Mouse (Mus musculus) gastrocnemius, adult 8-10 months (tissue): ENCODE results near the gene Cacna1g. TPM values are rescaled to one million over a fixed set of nuclear protein-coding genes. Genes with fewer than 3 reads are reported as not detected.

Source experiments
- DNase-seq, 2 experiments: peaks; one replicate each; pipeline ENCODE4 v3.0.0; 2022; ENCODE audit warnings: low spot score in 2 of 2
- total RNA-seq, 4 experiments: library from RNA; stranded (reverse); gene quantifications; 2 replicates each; pipeline ENCODE4 v1.2.4; 2022

Gene Cacna1g
- total RNA-seq, 4 experiments from 2014 or later = 0.63 to 1.3 (median 0.86) TPM

DNA sequence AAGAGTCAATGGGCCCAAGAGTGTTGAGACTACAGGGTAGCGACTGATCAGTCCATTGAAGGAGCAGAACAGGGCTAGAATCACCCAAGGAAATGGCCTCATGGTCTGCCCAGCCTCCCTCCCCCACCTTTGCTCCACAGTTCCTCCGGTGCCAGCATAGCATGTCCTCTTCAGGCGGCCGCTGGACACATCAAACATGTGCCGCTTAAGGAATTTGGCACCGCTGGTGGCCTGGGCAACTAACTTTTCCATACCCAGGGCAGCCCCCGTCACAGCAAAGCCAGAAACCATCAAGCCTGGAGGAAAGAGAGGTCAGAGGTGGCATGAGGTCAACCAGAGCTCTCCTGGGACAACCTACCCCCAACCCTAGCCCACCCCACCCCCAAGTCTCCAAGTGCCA lies 8.0 kb upstream of the Cacna1g start:
- no peak for DNase-seq

DNA sequence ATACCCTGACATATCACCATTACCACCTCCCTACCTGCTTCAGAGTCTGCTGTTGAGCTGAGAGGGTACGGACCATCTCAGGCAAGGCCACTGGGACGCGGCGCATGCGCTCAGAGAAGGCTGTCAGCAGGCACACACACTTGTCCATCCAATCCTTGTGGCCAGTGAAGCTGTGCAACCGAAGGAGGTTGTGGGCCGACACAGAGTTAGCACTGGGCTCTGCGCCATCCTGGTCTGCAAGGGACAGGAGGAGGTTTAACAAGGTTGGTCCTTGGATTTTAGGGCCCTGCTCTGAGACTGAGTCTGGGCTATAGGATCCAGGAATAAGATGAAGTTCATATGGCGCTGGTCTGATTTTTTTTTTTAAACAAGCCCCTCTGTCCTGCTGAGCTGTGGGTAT lies 6.4 kb upstream of the Cacna1g start:
- DNase-seq = no peak

DNA sequence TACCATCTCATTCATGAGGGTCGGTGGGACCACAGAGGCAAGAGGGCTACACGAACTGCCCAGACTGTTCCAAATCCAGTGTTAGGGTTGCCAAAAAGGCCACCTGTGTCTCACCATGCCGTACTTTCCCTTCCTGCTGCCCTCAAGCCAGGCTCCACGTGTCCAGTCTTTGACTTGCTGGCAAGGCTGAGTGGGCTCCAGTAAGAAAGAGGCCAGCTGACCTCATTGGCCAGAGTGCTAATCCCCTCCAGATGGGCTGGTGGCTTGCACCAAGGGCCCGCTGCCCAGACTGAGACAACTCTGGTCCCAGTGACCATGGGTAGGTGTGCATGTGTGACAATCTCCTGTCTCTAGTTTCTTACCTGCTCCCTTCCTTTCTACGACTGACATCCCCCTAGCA lies 3.7 kb upstream of the Cacna1g start:
- no peak for DNase-seq

DNA sequence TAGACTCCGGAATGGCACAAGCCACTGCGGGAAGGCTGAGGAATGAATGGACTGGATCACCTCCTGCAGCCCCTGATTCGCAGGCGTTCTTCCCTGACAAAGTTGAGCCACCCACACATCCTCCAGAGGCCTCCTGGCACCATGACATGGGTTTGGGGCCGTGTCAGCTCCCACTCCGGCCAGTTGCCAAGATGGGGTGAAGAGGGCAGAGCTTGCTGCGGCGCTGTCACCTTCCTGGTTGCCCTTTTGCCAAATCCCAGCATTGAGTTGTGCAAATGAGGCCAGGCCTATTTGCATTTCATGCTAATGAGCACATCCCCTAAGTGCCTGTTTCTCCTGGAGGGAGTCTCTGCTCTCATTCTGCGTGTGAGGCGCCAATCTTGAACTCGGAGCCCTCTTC lies 1.7 kb upstream of the Cacna1g start:
- no peak for DNase-seq

DNA sequence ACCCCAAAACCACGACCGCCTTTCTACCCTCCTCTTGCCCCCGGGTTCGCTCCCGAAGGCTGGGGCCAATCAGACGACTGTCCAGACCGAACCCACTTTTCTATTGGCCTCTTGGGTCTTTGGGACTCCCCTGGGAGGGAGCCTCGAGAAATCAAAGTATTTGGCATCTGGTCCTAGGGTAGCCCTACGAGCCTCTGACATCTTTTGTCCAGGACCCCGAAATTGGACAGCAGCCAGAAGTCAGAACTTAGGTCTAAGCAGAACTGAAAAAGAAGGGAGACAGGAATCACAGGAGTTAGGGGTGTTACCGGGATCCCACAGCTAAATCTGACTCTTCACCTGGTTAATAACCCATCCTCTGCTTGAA lies 529 bp upstream of the Cacna1g start:
- DNase-seq = no peak

DNA sequence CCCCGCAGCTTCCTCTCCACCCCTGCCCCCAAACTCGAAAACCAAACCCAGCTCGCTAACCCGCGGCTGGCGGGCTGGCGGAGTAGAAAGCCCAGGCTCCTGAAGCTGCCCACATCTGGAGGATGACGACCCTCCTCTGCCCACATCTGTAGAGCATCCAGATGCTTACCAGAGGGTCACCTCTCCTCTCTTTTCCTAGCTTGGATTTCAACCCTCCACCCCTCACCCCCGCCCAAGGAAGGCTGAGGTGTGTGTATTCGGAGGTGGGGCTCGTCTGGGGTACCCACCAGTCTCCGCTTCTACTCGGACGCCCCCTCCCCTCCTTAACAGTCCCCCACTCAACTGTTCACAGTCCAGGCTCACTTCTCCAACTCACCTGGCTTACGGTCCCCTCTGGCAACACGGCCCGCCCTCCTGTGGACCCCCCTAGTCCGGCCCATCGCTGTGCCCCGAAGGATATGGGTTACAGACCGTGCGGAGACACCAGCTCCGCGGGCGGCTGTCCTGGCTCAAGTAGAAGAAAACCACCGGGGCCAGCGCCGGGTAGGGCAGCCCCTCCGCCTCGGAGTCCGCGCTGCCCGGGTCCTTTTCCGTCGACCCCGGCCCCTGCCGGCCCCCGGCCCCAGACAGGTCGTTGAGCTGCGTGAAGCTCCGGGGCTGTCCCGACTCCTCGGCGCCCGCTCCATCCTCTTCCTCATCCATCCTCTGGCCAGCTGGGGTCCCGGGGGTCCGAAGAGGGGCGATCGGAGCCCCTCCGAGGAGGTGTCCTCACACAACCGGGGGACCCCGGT lies 887 bp downstream of the Cacna1g start:
- no peak for DNase-seq

DNA sequence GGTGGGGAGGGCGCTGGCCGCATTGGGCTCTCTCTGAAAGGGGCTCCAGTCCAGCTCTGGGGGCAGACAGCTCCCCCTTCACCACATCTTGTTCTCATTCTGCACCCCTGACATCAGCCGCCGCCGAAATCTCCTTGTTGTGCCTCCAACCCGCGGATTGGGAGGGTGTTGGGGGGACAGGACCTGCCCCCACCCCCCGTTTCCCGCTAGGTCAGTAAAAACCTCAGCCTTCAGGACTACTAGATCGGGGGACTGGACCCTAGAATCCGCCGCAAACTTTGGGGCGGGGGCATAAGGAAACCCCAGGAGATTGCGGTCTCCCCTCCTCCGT lies 1.4 kb downstream of the Cacna1g start:
- DNase-seq = no peak

DNA sequence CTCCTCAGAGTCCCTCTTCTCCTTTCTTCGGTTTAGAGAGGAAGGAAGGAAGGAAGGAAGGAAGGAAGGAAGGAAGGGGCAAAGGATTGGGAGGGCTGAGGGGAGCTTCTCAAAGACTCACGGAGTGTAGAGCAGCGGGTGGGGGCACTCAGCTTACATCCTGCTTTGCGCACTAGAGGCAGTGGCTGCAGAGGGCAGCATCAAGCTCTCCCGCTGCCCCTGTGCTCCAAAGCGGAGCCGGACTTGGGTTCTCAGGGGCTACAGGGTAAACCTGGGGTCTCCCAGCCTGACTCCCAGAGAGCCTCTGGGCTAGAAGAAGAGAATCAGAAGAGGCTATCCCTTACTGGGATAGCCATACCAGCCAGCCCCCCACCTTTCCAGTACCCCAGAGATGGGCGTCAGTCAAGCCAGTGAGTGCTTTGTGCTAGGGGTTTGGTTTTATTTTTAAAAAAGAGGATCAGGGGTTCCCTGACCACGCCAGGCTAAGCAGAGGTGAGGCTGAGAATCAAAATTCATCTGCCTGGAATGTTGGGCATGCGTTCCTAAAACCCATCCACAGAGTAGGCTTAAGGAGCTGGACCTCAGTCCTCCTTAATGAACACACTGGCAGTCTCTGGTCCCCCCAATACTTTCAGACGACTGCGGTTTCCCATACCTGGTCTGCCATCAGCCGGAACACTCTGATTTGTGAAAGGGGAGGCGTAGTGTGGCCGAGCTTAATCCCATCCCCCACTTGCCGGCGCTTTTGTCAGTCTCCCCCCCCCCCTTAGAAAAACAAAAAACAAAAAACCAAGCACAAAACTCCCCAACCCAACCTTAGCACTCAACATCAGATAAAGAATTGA lies 2.0 kb downstream of the Cacna1g start:
- no peak for DNase-seq

DNA sequence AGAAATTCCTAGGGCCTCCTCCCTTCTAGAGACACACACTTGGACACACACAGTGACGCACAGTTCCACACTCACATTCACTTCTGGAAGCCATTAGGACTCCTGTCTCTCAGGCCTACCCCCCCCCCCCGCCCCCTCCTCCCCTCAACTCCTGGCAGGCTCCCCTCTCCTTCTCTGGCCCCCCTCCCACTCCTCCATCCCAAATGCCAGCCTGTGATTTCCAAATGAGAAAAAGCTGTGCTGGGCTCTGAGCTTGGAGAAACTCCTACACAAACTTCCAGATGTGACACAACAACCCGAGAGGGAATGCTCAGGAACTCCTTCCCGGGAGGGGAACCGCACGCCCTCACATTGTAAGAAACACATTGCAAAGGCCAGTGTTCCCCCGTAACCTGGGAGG lies 3.6 kb downstream of the Cacna1g start:
- DNase-seq = no peak

DNA sequence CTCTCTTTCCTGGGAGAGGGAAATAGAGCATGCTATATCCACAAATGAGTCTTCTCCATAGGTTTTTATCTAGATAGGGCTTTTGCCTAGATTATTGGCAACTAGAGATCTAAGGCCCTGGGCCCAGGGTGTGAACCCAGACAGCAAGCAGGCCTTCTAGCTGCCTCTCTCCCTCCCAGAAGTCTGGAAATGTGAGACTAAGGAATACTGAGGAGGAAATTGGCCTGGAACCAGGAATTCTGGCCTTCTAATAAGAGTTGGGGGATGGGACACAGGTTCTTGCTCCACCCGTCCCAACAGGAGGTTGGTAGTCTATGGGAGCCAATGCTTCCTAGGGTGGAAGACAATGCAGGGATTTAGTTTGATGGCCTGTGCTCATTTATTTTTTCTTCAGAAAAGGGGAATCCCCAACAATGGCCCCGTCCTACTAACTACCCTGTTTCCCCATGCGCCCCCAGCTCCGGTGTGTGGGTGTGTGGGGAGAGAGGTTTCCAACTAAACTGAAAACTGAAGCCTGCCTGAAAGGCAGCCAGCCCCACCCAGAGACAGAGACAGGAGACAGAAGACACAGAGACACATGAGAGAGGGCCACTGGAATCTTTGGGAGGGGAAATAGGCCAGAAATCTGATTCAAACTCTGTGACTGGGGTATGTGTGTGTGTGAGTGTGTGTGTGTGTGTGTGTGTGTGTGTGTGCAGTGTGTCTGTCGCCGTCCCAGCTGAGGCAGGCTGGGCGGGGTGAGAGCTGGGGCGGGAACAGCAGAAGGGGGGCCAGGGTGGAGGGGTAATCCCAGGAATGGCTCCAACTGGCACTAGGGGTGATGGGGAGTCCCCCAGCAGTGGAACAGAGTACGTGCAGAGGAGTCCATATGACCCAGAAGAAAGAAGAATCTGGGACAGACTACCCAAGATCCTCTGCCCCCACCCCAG lies 4.6 kb downstream of the Cacna1g start:
- DNase-seq = no peak

DNA sequence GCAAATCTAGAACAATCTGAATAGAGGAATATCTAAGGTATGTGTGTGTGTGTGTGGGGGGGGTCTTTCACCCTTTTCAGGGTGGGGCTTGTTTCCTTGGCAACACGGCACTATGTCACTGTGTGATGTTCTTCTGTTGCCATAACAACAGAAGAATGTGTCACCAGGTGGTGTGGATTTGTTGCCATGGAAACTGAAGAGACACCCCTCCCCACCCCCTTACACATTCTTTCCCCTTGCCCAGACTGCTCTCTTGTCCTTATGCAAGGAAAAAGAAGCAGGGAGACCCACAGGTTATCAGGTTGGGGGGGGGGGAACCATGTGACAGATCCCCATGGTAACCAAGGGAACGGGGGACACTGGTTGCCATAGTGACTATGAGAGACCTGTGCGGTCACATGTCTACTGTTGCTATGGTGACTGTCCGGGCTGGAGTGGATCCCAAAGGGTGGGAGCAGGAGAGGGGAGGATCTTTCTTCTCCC lies 5.4 kb downstream of the Cacna1g start:
- no peak for DNase-seq

DNA sequence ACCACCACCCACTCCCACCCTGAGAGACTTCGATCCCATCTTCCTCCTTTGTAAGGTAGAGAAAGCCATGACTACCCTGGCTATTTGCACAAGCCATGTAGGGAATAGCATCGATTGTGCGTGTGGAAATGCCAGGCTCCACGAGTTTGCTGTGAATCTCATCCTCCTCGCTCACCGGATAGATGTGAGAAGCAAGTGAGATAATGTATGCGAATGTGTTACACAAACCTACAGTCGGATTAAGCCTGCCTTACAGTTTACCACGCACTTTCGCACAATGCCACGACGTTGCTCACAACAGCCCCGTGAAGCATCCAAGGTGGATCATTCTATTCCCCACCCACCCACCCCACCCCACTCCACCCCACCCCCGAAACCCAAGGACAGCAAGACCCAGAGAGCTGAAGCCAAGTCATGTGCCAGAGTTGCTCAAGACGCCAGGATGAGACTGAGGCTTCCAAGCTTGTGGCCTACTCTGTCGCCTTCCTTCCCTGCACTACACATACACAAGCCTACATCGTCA lies 7.6 kb downstream of the Cacna1g start:
- no peak for DNase-seq

DNA sequence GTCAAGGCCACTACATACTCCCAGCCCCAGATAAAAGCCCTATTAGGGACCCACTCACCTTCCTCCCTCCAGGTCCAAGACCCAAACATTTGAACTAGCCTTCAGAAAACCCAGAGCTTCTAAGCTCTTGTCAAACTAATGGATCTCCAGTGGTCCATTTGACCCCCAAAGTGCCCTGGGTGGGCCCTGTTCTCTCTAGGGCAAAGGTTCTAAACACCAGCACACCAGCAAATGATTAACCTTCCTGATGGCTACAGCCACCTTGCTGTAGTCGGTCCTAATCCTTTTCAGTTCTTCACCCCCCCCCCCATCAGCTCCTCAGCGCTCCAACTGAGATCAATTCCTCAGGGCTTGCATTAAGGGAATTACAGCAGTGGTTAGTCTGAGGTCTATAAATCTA lies 9.8 kb downstream of the Cacna1g start:
- DNase-seq = no peak

DNA sequence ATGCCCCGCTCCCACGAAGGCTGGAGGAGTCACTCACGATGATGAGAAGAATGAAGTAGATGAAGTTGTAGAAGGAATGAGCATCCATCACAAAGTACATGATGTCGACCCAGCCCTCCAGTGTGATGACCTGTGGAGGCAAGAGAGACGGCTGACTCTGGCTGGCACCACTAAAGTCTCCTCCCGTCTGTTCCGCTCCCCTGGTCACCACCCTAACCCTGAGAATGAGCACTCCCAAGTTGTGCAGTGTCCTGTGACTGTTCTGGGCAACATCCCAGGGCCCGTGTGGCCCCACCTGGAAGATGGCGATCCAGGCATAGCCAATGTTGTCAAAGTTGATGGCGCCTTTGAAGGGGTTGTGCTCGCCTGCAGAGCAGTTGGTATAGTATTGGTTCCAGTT lies 12.1 kb downstream of the Cacna1g start:
- DNase-seq = no peak

DNA sequence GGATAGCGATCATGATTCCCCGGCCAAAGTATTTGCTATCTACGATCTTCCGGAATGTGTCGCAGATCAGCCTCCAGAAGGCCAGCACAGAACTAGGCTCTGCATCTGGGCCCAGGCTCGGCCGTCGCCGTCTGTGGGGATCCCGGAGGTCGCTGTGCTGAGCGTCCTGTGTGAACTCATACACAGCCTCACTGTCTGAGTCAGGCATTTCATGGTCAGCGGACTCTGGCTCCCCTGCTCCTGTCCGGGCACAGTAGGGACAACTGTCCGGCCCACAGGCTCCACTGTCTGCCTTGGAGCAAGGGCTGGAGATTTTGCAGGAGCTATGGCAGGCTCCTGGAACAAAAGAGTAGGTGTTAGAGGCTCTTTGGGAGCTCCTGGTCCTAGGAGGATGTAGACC lies 17.0 kb downstream of the Cacna1g start:
- DNase-seq = no peak

DNA sequence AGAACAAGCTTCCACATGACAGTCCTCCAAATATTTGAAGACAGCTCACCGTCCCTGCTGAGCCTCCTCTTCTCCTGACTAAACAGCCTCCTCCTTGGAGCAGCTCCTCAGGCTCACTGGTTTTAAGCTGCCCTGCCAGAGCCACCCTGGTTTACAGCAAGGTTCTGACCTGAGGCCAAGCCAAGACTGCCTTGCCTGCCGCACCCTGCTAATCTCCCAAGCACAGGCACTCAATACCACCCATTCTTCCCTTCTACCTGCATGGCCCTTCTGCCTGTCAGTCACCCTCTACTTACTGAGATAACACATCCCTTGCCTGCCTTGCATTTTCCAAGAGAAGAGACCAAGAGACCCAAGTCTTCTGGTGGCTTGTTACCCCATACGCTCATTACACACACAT lies 17.7 kb downstream of the Cacna1g start:
- no peak for DNase-seq

DNA sequence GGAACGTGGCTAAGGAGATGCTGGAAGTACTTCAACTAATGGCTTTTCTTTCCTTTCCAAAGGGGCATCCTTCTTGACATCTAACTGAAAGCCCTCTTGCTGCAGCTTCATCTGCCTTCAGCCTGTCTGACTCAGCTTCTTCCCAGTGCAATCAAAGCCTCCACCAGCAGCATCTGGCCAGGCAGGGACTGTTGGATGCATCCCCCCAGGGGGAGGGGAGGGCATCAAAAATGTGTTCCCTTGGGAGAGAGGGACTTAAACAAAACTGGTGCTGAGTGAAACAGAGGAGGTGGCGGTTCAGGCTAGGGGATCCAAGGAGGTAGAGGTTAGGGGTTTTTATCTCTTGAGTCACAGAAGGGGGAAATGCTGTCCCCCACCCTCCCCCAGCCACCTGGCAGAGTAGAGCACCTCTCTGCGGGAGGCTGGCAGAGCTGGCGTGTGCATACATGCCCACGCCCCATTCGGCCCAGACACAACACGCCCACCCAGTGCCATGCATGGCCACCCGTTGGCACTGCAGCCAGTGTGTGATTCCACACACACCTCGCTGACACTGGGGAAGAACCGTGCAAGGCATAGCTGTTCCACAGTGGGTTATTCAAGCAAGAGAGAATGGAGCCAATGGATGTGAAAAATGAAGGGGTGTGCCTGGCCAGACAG lies 18.7 kb downstream of the Cacna1g start:
- no peak for DNase-seq

DNA sequence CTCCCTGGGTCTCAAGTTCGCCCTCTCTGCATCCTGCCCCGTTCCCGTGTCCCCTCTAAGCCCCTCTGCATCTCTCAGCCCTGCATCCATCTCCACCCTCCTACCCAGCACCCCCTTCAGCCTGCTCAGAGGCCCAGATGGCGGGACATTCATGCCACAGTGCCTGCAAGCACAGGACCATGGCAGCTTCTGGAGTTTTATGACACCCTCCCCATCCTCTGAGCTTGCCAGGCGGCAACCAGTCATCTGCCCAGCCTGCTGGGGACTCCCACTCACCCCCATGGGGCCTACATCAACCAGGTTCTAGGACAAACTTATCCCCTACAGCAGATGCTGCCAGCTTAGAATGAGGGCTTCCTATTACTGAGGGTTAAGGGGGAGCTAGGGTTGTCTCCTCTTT lies 19.2 kb downstream of the Cacna1g start:
- DNase-seq = no peak

DNA sequence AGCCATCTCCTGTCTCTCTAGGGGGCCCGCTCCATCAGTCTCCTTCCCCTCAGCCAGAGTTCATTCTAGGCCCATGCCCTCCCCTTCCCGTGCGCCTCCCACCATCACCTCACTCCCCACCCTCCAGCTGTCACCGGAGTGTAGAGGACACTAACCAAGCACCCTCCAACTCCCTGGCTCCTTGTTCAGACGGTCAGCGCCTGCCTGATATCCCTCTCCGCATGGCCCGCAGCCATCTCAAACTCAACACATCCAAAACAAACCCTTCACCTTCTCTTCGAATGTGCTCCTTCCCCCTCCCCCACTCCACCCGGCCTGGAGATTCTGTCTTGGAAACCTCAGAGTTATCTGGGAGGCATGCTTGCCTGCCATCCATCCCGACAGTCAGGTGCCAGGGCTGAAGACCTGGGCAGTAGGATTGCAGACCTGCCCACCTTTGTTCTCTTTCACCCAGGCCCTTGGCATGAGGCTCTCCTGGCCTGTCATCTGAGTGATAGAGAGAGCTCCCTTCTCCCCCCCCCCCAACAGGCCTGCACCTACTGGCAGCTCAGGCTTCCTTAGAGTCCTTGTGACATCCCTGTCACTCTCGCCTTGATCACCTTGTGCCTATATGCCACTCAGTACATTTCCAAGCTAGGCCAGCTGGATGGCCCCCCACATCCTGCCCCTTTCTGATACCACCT lies 22.8 kb downstream of the Cacna1g start:
- no peak for DNase-seq

DNA sequence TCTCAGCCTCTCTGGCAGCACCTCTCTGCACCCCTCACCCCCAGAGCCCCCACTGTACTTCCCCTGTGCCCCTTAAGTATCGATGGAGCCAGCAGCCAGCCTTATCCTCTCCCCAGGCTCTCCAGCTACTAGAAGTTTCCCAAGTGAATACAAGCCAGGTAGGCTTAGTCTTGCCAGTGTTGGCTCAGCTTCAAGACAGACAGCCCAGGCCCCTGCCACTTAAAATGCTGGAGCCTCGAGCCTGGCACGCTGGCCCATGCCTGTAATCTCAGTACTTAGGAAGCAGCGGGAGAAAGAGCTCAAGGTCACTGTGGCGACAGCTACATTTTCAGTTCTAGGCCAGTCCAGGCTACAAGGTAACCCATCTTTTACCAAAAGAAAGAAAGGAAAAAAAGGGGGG lies 24.1 kb downstream of the Cacna1g start:
- no peak for DNase-seq
